Mouse (Mus musculus) frontal cortex, postnatal 25 days (tissue): ENCODE measurements around the gene Vmn1r5.
"Not testable (repeated sequence)": the region's sequence is repeated elsewhere in the genome, so short reads cannot be mapped to it uniquely, and the experiment has no call there.

Experiments used
- DNase-seq, 2 experiments: peaks; one replicate each; pipeline ENCODE4 v3.0.0; 2022; ENCODE audit warnings: low spot score in 2 of 2

The Vmn1r5 gene

DNA sequence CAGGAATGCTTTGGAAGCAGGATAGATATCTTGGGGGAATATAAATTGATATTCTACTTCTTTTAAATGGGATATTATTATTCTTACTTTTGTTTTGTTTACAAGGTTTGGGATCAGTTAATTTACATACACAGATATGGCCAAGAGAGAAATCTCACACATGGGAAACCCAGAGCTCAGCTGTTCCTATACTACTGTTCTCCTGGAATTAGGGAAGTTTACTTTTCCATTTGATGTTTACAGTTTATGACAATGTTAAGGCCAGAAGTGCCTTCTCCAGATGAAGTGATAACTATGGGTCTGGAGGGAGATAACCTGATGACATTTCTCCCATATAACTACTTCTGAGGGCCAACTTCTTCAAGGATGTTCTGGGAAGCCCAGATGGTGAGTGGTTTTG, at the start of gene Vmn1r5:
Vmn1r5 (plus strand) TSS at position 301 of the 400 bp plus-strand sequence.
- no peak for DNase-seq

DNA sequence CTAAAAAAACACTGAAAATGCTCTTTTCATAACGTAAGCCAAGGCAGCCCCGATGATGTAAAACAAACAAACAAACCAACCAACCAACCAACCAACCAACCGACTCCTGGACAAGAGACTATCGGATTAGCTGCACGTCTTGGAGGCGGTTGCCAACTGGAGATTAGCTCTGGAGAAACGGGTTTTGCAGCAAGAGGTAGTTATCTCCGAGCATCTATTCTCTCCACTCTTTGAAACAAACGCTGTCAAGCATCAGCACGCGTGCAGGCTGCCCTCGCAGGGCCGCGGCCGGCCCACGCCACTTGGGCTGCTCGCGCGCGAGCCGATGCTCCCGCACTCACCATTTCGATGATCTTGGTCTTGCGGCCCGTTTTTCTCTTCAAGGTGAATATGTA, 46.7 kb upstream of the Vmn1r5 start:
- no peak for DNase-seq

DNA sequence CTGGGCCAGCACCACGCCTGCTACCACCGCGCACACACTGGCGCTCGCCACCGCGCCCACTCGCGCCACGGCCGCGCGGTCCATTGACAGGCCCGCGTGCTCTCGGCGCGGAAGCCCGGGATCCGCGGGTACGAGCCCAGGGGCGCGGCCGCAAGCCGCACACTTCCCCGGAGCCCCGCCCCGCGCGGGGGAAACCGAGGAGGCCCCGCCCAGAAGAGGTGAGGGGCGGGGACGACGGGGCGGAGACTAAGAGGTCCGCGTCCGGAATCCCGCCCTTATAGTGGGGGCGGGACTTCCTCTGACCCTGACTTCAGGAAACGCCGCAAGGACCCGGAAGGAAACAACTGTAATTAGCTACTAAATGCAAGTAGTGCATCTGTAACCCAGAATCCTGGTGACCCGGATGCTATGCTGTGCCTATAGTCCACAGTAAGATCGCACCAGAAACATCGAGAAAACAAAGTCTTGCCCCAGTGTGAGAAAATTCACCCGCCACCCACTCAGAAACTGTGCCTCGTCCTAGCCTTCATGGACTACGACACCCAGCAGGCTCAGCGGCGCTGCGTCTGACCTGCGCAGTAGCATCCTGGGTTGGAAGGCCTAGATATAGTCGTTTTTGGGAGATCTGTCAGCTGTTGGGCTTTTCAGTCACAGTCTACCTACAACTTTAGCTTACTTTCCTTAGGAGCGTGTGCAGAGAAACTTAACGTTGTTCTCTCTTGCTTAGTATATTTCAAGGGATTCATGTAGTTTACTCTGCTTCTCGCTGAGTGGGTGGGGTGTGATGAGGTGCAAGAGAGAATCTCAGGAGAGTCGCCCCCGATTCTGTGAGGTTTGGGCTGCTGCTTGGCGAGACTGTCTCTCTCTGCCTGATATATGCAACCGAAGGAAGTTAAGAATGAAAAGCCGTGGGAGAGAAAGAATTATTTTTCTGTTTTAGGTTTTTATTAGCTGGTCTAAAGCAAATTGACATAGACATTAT, 46.1 kb upstream of the Vmn1r5 start, which contains the start of the genes Nt5c3 and Vmn1r4:
Nt5c3 (minus strand) TSS at position 207 of the 982 bp plus-strand sequence.
Vmn1r4 (plus strand) TSS at position 290 of the 982 bp plus-strand sequence.
- DNase-seq: peak; percentile 86 to 89

DNA sequence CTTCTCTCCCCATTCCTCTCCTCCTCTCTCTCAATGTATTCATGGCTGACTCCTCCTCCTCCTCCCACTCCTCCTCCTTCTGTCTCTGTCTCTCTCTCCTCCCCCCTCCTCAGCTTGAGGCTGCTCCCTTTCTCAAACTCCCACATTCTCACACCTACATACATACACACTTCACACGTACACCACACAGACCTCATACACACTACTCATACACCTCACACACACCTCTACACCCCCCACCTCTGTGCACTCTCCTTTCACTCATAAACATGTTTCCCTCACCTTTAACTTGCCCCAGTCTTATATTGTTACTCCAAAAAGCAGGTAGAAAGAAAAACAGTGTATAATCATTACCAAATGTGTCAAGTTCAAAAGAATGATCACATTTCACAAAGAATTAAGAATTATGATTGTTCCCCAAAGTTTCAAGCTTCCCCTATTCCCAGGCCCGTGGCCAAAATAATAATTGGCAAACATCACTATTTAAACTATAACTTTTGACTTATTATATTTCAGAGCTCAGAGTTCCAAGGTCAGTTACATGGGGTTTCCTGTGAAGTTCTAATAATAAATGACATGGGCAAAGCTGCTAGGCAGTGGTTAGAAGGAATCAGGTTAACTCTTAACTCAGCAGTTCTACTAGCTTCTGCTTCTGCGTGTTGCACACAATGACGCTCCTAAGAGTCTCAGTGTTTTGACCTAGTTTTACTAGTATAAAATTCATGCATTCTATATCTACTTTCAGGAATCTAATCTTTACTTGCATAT, 38.2 kb upstream of the Vmn1r5 start:
- DNase-seq: no peak

DNA sequence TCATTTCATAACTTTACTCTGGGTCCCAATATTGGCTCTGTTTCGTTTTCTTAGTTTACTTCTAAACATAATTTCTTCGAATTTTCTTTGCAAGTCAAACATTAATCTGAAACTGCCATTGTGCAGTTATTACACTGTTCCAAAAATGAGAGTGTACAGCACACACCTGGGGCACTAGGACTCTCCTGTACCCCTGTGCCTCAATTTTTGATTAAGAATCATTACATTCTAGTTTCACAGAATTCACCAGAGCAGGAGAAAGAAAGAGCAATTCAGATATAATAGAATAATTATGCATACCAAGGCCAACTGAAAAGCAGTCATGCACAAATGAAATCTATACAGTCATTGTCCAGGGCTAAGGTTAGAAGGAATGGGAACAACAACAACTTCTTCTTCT, 37.6 kb upstream of the Vmn1r5 start:
- DNase-seq: no peak

DNA sequence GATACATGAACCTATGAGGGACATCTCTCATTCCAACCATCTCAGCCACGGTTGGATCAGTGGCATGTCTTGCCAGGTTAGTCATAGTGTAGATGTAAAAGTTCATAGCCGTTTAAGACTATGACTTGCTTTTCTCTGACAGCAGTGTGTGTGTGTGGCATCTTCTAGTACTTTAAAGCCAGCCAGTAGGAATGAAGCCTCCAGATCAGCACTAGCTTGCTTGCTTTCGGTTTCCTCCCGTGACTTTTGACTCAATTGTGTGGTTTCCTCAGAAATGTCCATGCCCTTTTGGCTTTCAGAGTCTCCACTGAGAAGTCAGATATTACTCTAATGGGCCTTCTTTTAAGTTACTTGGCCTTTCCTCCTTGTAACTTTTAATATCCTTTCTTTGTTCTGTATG, 35.7 kb upstream of the Vmn1r5 start:
- no peak for DNase-seq

DNA sequence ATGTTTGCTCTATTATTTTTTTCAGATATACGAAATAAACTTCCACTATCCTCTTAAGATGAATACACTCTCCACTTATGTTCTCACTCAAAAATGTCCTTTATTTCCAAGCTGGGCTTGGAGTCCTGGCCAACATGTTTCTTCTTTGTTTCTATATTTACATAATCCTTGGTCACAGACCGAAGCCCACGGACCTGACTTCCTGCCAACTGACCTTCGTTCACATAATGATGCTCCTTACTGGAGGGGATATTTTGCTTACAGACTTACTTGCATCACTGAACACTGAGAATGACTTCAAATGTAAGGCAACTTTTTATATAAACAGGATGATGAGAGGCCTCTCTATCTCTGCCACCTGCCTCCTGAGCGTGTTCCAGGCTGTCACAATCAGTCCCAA, 13.6 kb upstream of the Vmn1r5 start:
- no peak for DNase-seq

DNA sequence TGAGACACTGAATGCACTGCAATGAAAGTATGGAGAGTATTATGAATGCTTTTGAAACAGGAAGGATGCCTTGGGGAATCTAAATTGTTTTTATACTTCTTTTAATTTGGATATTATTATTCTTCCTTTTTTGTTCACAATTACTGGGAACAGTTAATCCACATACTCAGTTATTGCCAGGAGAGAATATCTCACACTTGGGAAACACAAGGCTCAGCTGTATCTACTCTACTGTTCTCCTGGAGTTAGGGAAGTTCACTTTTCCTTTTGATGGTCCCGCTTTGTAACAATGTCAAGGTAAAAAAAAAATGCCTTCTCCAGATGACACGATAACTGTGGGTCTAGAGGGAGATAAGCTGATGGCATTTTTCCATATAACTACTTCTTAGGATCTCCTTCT, 26.9 kb downstream of the Vmn1r5 start, which contains the start of gene Vmn1r6:
Vmn1r6 (plus strand) TSS at position 301 of the 400 bp plus-strand sequence.
- no peak for DNase-seq

DNA sequence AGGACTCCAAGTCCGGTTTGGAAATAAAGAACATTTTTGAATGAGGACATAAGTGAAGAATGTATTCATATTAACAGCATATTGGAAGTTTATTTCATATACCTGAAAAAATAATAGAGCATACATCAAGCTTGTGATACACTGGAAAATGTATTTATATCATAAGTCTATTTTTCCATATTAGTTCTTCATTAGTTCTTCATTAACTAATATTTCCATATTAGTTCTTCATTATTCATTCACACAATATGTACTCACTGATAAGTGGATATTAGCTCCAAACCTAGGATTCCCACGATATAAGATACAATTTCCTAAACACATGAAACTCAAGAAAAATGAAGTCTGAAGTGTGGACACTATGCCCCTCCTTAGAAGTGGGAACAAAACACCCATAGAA, 55.2 kb downstream of the Vmn1r5 start, which contains the start of gene Vmn1r7:
Vmn1r7 (minus strand) TSS at position 101 of the 400 bp plus-strand sequence.
- DNase-seq: not testable (repeated sequence)

DNA sequence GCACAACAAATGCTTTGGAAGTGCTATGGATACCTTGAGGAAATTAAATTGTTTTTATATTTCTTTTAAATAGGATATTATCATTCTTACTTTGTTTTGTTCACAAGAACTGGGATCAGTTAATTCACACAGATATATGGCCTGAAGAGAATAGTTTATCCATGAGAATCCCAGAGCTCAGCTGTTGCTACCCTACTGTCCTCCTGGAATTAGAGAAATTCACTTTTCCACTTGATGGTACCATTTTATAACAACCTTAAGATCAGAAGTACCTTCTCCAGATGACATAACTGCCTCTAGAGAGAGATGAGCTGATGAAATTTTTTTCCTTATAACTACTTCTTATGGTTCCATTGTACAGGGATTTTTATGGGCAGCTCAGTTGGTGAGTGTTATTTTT, 61.9 kb downstream of the Vmn1r5 start, which contains the start of gene Vmn1r8:
Vmn1r8 (plus strand) TSS at position 301 of the 400 bp plus-strand sequence.
- no peak for DNase-seq

DNA sequence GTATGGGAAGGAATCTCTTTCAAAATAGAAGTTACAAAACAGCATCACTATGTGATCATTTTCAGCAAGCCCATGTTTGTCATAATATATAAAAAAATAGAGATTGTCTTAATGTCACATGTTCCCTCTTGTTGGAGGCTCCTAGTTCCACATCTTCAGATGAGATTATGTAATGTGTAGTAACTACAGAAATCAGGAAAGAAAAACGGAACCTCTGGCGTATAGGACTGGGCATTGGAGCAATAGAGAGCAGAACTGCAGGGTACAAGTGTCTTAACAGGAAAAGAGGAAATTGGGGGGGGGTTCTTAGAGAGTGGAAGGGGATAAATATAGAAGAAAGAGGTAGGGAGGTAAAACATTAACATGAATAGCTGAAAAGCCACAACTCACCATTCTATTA, 64.6 kb downstream of the Vmn1r5 start:
- DNase-seq: no peak
